In genomic region chr6:22035895-22036294, GRCm38 (mm10) we compare ENCODE assay signal across 23 mouse cellular contexts.
"Had no signal": no experiment of that assay in that cellular context is flagged by ENCODE, and none has a peak within 500 bp of the region (broad histone marks: within the 10 kb centered on the region; RNA-seq: fewer than 3 reads in every experiment).

No protein-coding gene starts in this region.

- H3K4me1 ChIP-seq: heart, embryonic 15.5 days had no signal

- H3K9ac ChIP-seq: forebrain, postnatal 0 days; heart, embryonic 13.5 days; heart, embryonic 15.5 days; hindbrain, embryonic 13.5 days; kidney, embryonic 15.5 days; limb, embryonic 13.5 days; limb, embryonic 15.5 days had no signal

- ATAC-seq: forebrain, postnatal 0 days; hindbrain, embryonic 16.5 days; intestine, embryonic 16.5 days had no signal

- DNase-seq: forebrain, postnatal 0 days; gastrocnemius, postnatal 10 days; gastrocnemius, postnatal 25 days; heart, adult 18-20 months; heart, postnatal 14 days; heart, postnatal 36 days; kidney, adult 11 months; kidney, adult 9 months; kidney, postnatal 14 days; kidney, postnatal 36 days; layer of hippocampus, adult 9-11 months; layer of hippocampus, postnatal 36 days; left cerebral cortex, postnatal 4 days had no signal

- H3K4me2 ChIP-seq: heart, embryonic 11.5 days; heart, embryonic 13.5 days; heart, embryonic 15.5 days; hindbrain, embryonic 13.5 days; kidney, embryonic 15.5 days; limb, embryonic 13.5 days; limb, embryonic 15.5 days had no signal

- H3K27me3 ChIP-seq: heart, embryonic 13.5 days; heart, embryonic 15.5 days; hindbrain, embryonic 13.5 days; kidney, embryonic 15.5 days; limb, embryonic 13.5 days; limb, embryonic 15.5 days had no signal

- H3K9me3 ChIP-seq: heart, embryonic 13.5 days; heart, embryonic 15.5 days; hindbrain, embryonic 13.5 days; kidney, embryonic 15.5 days; limb, embryonic 13.5 days; limb, embryonic 15.5 days had no signal

- H3K27ac ChIP-seq: heart, embryonic 13.5 days; heart, embryonic 15.5 days; hindbrain, embryonic 13.5 days; kidney, postnatal 0 days; limb, embryonic 13.5 days; limb, embryonic 15.5 days had no signal

- H3K4me3 ChIP-seq: heart, embryonic 13.5 days; heart, embryonic 15.5 days; hindbrain, embryonic 13.5 days; kidney, embryonic 15.5 days; limb, embryonic 13.5 days; limb, embryonic 15.5 days had no signal

- H3K36me3 ChIP-seq: heart, embryonic 13.5 days; heart, embryonic 15.5 days; hindbrain, embryonic 13.5 days; kidney, embryonic 15.5 days; limb, embryonic 13.5 days; limb, embryonic 15.5 days had no signal
